Mouse (Mus musculus) megakaryocyte, embryonic 14.5 days (primary cell): ENCODE measurements around the gene Orc3.

Experiments used
- FLI1 ChIP-seq: IDR thresholded peaks from 2 replicates; pipeline ENCODE4 v1.6.1; 2012; ENCODE audit warnings: low read length, inconsistent platforms, mixed read lengths
- GATA1 ChIP-seq: IDR thresholded peaks from 3 replicates; pipeline ENCODE4 v1.6.1; 2012; ENCODE audit warnings: mixed read lengths, low read length, inconsistent platforms, borderline replicate concordance

DNA sequence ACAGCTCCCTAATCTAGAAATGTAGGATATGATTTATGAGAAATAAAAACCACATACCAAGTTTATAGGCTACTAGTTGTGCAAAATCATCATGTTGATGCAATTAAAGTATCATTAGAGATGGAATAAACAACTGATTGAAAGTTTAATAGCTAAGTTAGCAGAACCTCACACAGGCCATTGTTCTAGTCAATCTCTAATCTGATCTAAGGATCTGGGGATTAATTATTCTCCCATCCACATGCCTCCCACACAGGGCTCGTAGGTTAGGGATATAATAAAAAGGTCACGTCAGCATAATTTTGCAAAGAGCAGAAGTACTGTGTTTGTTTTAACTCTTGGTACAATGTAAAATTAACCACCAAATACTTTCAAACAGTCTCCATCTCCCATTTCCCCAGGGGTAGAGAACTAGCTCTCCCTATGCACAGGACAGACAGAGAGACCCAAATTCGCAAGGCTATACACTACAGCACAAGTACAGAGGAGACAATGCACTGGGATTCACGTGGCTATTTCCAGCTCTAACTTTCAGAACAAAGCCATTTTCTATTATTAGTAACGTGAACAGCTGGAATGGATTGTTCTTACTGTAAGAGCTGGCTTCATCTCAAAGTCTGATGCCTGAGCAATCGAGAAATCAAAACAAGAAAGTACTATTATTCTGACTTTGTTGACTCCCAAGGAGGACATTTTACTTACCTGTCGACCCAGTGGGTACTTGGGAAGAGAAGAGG, 29.7 kb downstream of the Orc3 start:
- TF ChIP-seq GATA1: no peak
- TF ChIP-seq FLI1: no peak
